Mouse (Mus musculus) c-Kit-negative CD71-positive TER-119-positive erythroid progenitor cells, embryonic 14.5 days (primary cell): Measurements from ENCODE around the gene Cactin.
A peak's percentile ranks its signal among the peaks of the same experiment; 100 is the strongest.

Experiments used
- DNase-seq: peaks from one replicate; pipeline ENCODE4 v3.0.0-alpha.2; 2013; ENCODE audit warnings: low read depth, low spot score

Gene Cactin

DNA sequence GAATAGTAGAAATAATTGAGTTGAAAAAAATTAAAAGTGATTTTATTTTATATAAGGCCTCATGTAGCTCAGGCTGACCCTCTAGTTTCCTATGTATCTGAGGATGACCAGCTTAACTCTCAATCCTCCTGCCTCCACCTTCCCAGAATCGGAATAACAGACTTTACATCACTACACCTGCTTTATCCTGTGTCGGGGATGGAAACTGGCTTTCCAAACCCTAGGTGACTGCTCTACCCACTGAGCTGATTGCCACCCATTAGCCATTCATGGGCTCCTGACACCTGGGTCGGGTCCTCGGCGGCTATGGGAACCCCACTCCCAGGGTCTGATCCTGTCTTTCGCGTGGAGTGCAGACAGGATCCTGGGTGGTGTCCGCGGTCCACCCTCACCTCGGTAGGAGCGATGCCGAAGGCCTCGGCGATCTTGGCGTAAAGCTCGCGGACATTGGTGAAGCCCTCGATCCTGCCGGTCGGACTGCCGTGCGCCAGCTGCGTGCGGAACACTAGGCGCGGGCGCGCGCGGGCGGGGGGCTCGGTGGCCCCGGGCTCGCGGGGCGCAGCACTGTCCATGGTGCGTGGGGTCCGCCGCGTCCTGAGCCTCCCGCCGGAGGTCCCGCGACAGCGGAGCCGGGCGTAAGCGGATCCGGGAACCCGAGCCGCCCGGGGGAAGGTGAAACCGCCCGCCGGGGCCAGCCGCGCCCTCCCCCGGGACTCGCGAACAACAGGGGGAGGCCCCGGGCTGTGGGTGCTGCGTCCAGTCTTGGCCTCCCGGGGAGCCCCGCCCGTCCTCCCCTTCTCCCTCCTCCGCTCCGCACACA, 22.0 kb downstream of the Cactin start, which contains the start of gene Gipc3:
Gipc3 (minus strand) TSS at position 581 of the 820 bp plus-strand sequence.
- no peak for DNase-seq

DNA sequence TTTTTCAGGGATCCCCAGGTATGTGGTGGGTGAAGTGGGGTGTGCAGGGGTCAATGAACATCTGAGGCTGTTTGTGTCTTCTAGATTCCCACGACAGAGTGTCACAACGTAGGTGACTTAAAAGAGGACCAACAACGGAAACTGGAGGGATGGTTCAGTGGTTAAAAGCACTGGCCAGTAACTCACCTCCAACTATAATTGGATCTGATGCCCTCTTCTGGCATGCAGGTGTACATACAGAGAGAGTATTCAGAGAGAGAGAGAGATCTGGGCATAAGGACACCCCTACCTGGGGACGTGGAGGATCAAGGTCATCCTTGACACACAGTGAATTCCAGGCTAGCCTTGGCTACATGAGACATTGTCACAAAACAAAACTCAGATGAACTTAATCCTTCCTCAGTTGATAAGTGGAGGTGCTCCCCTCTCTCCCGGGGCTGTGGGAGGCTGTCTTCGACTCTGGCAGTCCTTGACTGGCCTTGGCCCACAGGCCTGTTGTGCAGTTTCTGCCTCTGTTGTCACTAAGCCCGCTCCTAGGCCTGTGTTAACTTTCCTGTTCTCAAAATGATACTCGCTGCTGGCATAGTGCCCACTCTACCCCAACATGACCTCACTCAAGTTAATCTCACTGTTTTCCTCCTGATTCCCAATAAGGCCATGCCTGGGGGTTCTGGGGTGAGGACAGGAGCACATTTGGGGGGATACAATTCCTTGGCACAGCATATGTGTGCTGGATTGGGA, 23.7 kb downstream of the Cactin start:
- no peak for DNase-seq

DNA sequence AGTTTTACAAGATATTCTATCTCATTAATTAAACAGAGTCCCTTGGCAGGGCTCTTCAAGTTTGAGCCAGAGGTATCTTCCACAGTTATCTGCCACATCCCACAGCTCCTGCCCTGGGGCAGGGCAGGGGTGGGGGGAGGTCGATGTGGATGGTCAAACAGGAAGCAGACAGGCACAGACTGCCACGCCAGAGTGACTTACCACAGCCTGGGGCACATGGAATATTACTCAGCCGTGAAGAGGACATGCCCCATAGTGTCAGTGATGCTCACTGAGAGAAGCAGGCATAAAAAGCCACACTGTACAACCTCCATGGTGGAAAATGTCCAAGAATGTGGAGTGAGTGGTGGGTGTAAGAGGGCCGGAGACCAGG, 24.2 kb downstream of the Cactin start:
- DNase-seq, result no peak

DNA sequence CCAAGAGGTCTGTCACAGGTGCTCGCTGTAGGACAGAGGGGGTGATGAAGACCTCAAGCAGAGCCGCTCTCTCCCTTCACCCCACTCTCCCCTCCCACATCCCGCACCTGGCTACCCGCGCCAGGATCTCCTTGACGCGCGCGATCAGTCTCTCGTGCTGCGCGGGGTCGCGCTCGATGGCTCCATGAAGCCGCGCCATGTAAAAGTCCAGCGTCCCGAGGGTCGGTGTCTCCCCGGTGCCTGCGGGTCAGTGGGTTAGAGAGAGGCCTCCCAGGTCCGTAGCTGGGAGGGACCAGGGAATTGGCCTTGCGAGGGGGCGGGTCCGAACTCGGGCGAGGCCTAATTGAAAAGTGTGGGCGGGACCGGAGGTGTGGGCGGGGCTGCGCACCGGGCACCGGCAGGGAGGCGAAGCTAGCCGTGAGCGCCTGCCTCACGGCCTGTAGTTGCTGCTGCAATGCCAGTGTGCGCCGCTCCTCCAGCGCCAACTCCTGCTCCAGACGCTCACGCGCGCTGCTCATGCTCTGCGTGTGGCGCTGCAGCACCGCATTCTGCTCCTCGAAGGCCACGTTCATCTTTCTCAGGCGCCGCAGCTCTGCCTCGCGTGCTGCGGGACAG, 25.7 kb downstream of the Cactin start:
- peak; percentile 63 for DNase-seq

DNA sequence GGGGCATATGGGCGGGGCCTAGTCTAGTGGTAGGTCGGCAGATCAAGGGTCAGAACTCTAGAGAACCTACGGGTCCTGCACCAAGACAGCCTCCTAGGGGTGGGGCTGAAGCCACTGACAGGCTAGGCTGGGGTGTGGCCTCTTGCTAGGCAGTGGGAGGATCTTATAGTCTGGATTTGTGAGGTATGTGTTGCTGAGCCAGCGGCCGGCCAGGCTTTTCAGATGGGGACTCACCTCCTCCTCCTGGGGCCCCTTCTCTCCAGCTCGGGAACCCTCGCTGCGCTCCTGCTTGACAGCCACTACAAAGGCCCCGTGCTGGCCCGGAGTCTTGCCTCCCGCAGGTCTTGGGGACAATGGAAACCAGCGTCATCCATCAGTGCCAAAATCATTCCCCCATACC, 28.2 kb downstream of the Cactin start:
- peak; percentile 66 for DNase-seq

DNA sequence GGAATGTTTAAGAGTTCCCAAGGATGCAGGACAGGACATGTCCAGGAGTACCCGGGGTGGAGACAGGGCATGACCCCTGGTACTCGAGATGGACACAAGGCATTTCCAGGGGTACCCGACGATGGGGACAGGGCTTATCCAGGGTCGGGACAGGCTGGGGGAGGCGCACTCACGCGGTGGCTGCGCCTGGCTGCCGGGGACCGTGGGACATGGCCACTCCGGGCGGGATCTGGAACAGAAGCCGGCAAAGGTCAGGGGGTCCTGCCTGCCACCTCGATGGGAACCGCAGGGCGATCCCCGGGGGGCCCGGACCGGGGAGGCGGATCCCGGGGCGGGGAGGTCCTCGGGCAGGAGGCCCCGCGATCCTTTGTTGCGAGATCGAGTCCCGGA, 29.1 kb downstream of the Cactin start:
- DNase-seq, result no peak

DNA sequence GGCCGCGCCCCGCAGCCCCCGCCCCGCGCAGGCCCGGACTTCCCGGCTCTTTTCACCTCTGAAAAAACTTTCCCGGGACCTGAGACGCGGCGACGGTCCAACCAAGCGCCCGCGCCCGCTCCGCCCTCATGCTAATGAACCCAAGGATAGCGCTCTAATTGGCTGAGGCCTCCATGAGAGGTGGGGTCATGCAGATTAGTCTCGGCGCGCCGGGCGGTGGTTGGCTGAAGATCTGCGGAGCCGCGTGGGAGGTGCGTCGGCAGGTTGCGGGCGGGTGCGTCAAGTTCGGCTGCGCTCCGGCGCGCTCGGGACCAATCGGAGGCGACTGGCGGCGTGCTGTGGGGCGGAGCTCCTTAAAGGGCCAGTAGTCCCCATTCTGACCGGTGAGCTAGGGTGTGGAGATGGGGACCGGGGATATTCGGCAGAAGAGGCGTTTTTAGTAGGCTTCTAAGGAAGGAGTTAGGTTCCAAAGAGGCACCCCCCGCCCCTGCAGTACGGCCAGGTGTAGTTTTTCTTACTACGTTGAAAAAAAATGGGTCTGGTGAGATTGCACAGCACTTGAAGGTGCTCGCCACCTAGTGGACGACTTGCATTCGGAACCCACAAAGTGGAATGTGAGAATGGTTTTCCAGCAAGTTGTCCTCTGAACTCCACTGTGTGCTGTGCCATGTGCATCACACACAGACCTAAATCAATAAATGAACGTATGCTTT, 29.6 kb downstream of the Cactin start, which contains the start of gene Hmg20b:
Hmg20b (minus strand) TSS at position 130 of the 713 bp plus-strand sequence.
- DNase-seq, result peak; percentile 98

DNA sequence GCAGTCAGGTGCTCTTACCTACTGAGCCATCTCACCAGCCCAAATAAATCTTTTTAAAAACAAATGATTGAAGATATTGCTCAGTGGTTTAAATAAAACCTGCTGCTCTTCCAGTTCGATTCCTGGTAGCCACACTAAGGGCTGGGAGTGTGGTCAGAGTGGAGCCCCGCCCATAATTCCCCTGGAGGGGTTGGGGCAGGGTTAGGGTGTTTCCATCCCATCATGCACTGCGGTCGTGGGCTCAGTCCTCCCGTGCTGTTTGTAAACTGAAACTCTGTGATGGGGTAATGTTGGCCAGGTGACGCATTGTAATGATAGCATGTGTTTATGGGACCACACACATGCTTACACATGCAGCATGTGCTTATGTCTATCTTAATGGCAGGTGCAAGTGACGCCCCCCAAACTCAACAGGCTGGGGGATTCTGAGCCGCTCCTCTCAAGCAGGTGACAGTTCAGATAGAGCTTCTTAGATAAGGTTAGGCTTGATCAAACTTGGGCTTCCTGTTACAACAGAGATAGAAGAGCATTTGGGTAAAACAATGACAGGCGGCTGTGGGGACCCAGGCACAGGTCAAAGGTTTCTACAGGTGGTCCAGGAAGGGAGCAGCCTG, 30.9 kb downstream of the Cactin start:
- peak; percentile 77 for DNase-seq

DNA sequence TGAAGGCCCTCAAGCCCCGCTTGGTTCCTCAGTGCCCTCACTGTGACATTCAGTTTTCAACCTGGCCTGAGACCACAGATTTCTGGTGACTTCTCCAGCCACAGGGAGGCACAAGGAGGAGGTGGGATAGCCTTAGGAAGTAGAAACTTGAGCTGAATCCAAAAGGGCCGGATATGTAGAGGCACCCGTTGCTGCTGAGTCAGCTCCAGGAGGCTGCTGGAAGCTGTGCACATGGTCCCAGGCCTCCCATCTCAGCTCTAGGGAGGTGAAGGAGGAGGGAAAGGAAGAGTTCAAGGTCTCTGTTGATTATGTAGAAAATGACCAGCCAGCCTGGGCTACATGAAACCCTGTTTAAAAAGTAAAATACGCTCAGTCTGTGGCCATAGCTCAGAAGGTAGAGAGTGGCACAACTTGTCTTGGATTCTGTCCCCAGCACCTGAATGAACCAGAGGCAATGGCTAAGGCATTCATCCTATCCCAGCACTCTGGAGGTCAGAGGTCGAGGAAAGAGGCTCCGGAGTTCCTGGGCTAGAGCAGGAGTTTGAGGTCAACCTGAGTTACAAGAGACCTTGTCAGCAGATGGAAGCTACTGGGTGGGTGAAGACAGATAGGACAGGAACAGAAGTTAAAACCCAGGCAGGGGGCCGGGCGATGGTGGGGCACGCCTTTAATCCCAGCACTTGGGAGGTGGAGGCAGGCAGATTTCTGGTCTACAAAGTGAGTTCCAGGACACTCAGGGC, 34.0 kb downstream of the Cactin start:
- DNase-seq, result no peak

DNA sequence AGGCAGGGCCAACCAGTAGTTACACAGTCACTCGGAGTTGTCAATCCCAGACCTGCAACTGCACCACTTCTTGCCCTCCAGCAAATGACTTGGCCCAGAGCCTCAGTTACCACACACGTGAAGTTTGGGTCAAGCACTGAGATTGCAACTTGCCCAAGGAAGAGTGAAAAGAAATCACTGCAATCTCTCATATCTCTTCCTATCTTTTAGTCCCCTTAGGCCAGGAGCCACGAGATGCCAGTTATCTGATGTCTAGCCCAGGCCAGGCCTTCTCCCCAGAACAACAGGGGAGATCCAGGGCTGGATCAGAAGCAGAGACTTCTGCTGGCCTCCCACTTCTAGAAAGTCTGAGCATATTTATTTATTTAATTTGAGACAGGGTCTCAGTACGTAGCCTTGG, 34.6 kb downstream of the Cactin start:
- no peak for DNase-seq

DNA sequence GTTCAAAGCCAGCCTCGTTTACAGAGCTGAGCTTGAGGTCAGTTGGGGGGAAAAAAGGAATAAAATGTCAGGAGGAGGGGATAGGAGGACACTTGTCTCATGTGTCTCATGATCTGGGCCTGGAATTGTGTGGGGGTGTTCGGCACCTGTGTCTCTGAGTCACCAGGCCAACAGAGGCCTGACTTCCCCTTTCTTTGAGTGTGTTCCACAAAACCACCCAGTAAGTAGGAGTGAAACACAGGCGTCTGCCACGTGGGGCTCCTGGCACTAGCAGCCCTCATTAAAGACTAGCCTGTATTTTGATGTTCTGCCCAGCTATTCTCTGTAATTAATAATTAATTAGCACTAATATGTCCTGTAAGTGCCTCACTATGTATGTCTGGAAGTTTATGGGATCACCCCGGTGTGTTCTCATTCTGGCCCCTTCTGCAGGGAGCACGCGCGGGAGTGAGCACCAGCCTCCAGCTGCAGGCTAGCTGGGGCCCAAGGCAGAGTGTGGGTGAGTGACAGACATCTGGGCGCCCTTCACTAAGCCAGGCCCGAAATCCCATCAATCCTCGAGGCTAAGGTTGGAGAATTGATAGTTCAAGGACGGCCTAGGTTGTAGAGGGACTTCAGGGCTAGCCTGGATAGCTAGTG, 35.6 kb downstream of the Cactin start:
- no peak for DNase-seq

DNA sequence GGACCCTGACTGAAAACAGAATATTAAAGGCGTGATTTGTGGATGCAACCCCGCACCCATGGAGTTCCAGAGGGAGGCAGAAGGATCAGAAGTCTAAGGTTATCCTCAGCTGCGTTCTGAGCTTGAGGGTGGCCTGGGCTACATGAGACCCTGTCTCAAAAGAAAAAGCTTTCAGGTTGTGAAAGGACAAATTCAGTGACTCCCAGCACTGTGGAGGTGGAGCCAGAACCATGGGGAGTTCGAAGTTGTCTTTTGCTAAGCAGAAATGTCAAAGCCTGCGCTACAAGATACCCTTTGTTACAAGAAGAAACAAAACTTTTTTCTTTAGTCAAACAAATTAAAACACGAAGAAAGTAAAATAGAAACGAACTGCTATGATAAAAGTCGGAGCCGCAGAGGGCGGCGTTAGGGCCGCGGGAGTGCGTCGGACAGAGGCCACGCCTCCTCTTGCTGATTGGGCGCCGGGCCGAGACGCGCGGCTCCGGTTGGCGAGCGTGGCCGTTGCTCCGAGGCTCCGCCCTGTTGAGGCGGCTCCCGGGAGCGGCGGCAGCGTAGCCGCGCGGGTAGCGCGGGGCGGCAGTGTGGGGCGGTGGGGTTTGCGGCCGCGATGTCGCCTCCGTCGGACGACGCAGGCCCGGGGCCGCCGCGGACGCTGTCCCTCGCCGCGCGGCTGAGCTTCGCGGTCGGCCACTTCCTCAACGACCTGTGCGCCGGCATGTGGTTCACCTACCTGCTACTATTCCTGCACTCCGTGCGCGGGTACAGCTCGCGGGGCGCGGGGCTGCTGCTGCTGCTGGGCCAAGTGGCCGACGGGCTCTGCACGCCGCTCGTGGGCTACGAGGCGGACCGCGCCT, 36.3 kb downstream of the Cactin start, which contains the start of gene Mfsd12:
Mfsd12 (plus strand) TSS at position 501 of the 854 bp plus-strand sequence.
- peak; percentile 83 for DNase-seq

DNA sequence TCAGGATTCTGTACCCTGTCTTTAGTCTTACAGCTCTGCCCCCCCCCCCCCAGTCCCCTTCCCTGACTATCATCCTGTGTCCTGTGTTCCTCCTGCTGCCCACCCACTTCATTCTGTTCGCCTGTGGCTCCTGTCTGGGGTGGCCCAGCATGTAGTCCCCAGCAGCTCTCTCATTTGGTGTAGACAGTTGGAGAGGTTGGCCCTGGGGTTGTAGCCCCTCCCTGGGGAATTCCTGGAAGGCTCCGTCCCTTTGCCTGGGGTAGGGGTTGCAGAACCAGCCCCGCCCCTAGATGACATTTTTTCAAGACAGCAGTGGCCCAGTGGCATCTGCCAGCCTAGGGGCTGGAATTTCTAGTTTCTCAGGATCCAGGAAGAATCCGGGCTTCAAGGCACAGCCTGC, 37.3 kb downstream of the Cactin start:
- no peak for DNase-seq

DNA sequence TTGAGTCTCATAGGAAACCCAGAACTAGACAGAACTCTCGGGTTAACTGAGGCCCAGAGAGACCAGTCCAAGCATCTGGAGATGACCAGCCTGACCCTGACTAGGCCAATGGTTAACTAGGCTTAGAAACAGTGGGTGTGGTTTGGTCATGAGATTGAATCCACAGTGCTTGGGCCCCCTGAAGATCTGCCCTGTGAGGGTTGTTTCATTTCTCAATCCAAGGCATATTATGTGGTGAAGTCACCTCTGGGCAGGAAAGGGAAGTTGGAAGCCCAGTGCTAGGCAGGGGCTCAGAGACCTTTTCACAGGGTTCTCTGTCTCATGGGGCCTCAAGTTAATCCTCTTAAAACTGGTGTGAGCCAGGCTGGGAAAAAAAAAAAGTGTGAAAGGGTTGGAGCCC, 37.9 kb downstream of the Cactin start:
- DNase-seq, result no peak

DNA sequence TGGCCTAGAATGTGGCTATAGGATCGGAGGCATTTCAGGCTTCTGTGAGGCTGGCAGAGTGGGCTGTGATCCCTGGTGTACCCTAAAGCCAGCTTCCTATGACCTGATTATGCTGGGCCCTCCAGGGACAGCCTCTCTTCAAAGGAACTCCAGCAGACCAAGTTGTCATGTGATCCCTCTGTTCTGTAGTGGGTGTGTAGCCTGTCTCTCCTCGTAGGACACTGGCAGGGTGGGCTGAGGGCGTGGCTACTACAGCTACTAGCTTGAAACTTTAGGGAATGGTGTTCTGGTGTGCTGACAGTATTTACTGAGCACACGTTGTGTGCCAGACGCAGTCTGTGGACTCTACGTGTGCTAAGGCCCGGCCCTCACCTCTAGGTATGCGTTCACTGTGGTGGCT, 39.8 kb downstream of the Cactin start:
- DNase-seq, result no peak

DNA sequence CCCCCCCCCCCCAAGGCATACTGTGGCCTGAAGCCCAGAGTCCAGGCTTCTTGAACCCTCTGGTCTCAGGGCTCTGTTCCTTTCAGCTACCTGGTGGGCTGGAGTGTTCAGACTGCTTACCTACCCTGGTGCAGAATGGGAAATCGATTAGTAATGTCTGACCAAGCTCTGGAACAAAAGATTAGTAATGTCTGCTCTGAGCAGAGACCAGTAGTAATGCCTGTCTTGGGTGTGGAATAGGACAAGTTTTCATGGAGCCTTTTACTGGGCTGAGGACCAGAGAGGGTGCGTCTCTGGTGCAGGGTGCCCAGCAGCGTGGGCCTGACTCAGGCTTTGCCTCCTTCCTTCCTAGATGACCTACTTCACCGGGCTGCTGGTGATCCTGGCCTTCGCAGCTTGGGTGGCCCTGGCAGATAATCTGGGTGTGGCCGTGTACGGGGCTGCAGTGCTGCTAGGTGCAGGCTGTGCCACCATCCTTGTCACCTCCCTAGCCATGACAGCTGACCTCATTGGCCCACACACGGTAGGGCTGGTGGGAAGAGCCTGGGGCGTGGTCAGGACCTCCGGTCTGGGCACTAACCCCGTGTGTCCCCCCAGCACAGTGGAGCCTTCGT, 41.5 kb downstream of the Cactin start:
- DNase-seq, result peak; percentile 77

DNA sequence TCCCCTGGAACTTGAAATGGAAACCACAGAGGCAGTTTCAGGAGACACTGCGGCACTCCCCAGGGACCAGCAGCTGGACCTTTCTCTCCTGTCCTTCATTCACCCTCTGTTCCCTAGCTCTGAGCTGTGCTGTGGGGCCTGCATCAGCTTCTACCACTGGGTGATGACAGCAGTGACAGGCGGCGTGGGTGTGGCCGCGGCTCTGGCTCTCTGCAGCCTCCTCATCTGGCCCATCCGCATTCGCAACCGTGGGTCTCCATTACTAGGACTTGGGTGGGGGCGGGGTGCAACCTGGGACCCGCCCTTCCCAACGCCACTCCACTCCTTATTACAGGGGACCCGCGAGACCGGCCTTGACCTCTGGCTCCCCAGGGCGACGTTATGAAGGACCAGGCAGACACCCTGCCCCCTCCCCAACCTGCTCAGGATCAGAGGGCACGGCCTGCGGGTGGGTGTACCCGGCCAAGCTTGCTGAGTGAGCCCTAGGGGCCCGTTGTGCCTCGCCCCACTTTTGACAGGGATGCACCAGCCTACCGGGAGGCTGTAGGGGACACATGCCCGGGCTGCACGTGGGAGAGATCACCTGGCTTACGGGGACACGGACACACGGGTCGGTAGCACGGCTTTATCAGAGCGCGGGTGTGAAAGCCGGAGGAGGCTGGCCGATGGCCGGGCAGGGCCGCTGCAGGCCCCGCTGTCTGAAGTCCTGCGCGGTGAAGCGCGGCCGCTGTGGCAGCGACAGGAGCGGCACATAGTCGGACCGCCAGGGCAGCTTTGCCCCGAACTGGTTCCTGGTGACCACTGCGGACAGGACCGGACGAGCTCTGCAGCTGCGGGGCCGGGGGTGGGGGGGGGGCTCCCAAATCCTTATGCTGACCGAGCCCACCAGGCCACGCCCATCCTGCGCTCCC, 42.8 kb downstream of the Cactin start:
- DNase-seq, result no peak

DNA sequence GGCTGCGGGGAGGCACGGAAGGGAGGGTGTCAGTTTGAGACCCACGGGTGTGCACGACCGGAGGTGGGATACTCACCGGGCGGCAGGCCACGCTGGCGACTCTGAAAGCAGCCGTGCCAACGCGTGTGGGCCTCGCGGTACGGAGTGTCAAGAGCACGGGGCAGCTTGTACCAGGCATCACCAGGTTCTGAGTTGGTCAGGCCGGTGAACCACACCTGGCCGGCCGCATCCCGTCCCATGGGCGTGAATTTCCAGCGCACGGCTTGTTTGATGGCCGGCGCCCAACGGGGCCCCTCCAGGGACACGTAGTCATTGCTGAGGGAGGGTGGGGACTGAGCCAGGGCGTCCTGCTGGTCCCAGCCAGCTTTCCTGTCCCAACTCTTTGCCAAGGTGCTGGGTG, 43.8 kb downstream of the Cactin start:
- DNase-seq, result no peak
